In genomic region chr5:30606424-30607073, GRCm38 (mm10) we compare ENCODE assay signal across 8 mouse cellular contexts. TPM values are rescaled to one million over a fixed set of nuclear protein-coding genes. Genes with fewer than 3 reads are reported as not detected.
DNase-seq lines count a peak whose midpoint lies in the region.

No protein-coding gene starts in this region.

- DNase-seq in adrenal gland, postnatal 10 days: peak; percentile 82
- no peak for DNase-seq in adrenal gland, adult 8-10 months
- DNase-seq in cerebellum, adult 11 months: peak; percentile 95
- DNase-seq in gastrocnemius, postnatal 14 days: peak; percentile 74
- peak; percentile 75 to 82 for DNase-seq in layer of hippocampus, postnatal 10 days (ENCODE audit: low spot score in 2 of 2)
- DNase-seq in skeletal muscle tissue, adult 2 months (ENCODE audit: low read depth, low spot score): peak; percentile 65
- no peak for DNase-seq in natural killer cell, adult 2 months (ENCODE audit: low spot score in 2 of 2)
- no peak for DNase-seq in urinary bladder, postnatal 4 days (ENCODE audit: low spot score in 2 of 2)

- intact Hi-C loops in gastrocnemius, postnatal 14 days (cut with DNase I; ENCODE audit: low total_unique reads): no loop called here

RNA-seq across cellular contexts. Expression of gene Kcnk3, which starts 18.6 kb away (rescaled TPM):
- 100 to 1,000 TPM; 549 to 558 TPM for total RNA-seq in adrenal gland, postnatal 10 days (2021)
- total RNA-seq in adrenal gland, adult 8-10 months (2022): 1,000 to 10,000 TPM; 1,385 to 1,638 (median 1,575) TPM
- 1 to 10 TPM in 1 of 2 experiments, under 1 TPM in 1; 0.42 to 1.2 TPM for total RNA-seq in gastrocnemius, postnatal 14 days (2021)
- total RNA-seq in layer of hippocampus, postnatal 10 days (2021): 10 to 100 TPM; 10.3 to 11.6 TPM

RNA-seq across cellular contexts. Expression of gene Slc35f6, which starts 41.2 kb away (rescaled TPM):
- 10 to 100 TPM; 30.4 to 34.6 TPM for total RNA-seq in adrenal gland, postnatal 10 days (2021)
- 10 to 100 TPM; 39.8 to 60.3 (median 49.4) TPM for total RNA-seq in adrenal gland, adult 8-10 months (2022)
- 10 to 100 TPM; 11.8 to 13.8 TPM for total RNA-seq in gastrocnemius, postnatal 14 days (2021)
- 10 to 100 TPM; 29.0 TPM for total RNA-seq in layer of hippocampus, postnatal 10 days (2021)

Comparison
In these comparisons a context has a peak if more than half of its experiments do, and no peak if none do; other contexts are left out.
1. DNase-seq: peak in adrenal gland, postnatal 10 days (single experiment), cerebellum, adult 11 months (single experiment), gastrocnemius, postnatal 14 days (single experiment), layer of hippocampus, postnatal 10 days (2 of 2) and skeletal muscle tissue, adult 2 months (single experiment); none in adrenal gland, adult 8-10 months (single experiment), natural killer cell, adult 2 months (0 of 2) and urinary bladder, postnatal 4 days (0 of 2).
2. RNA of gene Kcnk3, which starts 18.6 kb away (total RNA-seq): 1,385 to 1,638 TPM in adrenal gland, adult 8-10 months and 549 to 558 TPM in adrenal gland, postnatal 10 days; 10.3 to 11.6 TPM in layer of hippocampus, postnatal 10 days and 0.42 to 1.2 TPM in gastrocnemius, postnatal 14 days; every median in the first group is over 10 times any median in the second.